Mouse (Mus musculus) lung, embryonic 15.5 days (tissue): ENCODE measurements at regions not wholly inside any gene's neighbourhood (a gene's known extent, or its start where the extent isn't known, plus 50 kb on each side); places are given as distances from the start of the nearest gene placed in this dataset.

Experiments
- ATAC-seq: fragments of 200-750 bp; cut with Nextera tagmentation; 2 replicates; pipeline ENCODE4 v1.8.0; 2017; ENCODE audit warnings: moderate number of reproducible peaks, borderline replicate concordance; ENCODE audit not compliant: low FRiP score, low TSS enrichment; ENCODE audit errors: extremely low read depth
- H3K27ac ChIP-seq: fragments of 300-500 bp; sonication (generic); 2 replicates; pipeline ENCODE4 v1.5.1; 2015; ENCODE audit warnings: moderate library complexity, mild to moderate bottlenecking, inconsistent platforms
- H3K27me3 ChIP-seq: fragments of 300-500 bp; sonication (generic); 2 replicates; pipeline ENCODE4 v1.6.1; 2015; ENCODE audit warnings: inconsistent platforms
- H3K36me3 ChIP-seq: fragments of 300-500 bp; sonication (generic); 2 replicates; pipeline ENCODE4 v1.6.1; 2015; ENCODE audit warnings: inconsistent platforms
- H3K4me1 ChIP-seq: fragments of 300-500 bp; sonication (generic); 2 replicates; pipeline ENCODE4 v1.6.1; 2015; ENCODE audit warnings: inconsistent platforms
- H3K4me2 ChIP-seq: fragments of 300-500 bp; sonication (generic); 2 replicates; pipeline ENCODE4 v1.6.1; 2015; ENCODE audit warnings: inconsistent platforms, mild to moderate bottlenecking, moderate library complexity
- H3K4me3 ChIP-seq: fragments of 300-500 bp; sonication (generic); 2 replicates; pipeline ENCODE4 v1.5.1; 2015; ENCODE audit warnings: mild to moderate bottlenecking, inconsistent platforms
- H3K9ac ChIP-seq: fragments of 300-500 bp; sonication (generic); 2 replicates; pipeline ENCODE4 v1.6.1; 2015; ENCODE audit warnings: inconsistent platforms
- H3K9me3 ChIP-seq: fragments of 300-500 bp; sonication (generic); 2 replicates; pipeline ENCODE4 v1.6.1; 2016; ENCODE audit warnings: inconsistent platforms
- WGBS: fragments of 180-500 bp; shearing (Covaris S2); methylation state at CpG from one replicate; pipeline ENCODE4 v1.1.7; 2015; 5-methylcytosine and 5-hydroxymethylcytosine counted together

DNA sequence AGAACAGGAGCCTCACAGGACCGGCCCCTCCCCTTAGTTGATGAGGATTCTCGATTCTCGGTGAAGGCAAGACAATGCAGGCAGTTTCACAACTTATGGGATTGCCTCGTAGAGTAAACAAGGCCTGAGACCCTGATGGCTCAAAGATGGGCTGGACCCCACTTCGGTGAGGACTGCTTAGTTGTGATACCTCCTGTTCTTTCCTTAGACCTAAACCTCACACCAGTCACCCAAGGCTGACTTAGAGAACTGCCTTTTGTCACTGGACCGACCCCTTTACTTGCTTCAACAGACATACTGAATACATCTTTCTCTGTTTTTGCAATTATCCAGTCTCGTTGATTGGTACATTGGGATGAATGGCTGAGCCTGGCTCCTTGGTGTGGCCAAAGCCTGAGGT is 192.1 kb downstream of the Cd83 start:
- H3K9ac ChIP-seq: no peak overlapping the region
- no peak for ATAC-seq
- 68% methylated on average over 7 of the region's 7 CpGs for WGBS

DNA sequence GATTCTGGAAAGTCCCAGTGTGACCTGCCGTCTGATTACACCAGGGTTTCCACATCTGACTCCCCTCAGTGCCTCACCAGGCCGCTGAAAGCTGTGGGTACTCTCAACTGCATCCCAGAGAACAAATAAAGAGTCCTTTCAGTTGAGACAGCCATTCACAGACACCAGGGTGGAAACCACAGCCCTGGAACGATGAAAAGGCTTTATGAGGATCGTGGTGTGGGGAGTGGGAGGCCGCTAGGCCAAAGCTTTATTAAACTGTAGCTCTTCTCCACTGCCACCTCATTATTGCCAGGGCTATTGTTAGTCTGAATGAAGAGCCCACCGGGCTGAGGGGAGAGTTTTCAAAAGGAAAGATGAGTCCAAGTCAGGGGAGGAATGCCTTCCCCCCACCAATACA is 202.8 kb downstream of the Cd83 start:
- no peak overlapping the region for H3K4me2 ChIP-seq
- no peak overlapping the region for H3K9ac ChIP-seq
- no peak for ATAC-seq
- 42% methylated on average over 6 of the region's 6 CpGs for WGBS
- no peaks in the 10 kb centered on the region for H3K9me3 ChIP-seq
- no peak overlapping the region for H3K4me3 ChIP-seq
- no peaks in the 10 kb centered on the region for H3K36me3 ChIP-seq
- no peaks in the 10 kb centered on the region for H3K27me3 ChIP-seq
- H3K4me1 ChIP-seq: peaks cover 20% of the 10 kb centered on the region
- no peak overlapping the region for H3K27ac ChIP-seq

More for the DNA sequence above, 192.1 kb downstream of the Cd83 start:
- no peaks in the 10 kb centered on the region for H3K4me1 ChIP-seq
- H3K4me3 ChIP-seq: no peak overlapping the region
- H3K4me2 ChIP-seq: no peak overlapping the region
- no peak overlapping the region for H3K27ac ChIP-seq
- H3K36me3 ChIP-seq: no peaks in the 10 kb centered on the region
- no peaks in the 10 kb centered on the region for H3K27me3 ChIP-seq
- H3K9me3 ChIP-seq: no peaks in the 10 kb centered on the region

DNA sequence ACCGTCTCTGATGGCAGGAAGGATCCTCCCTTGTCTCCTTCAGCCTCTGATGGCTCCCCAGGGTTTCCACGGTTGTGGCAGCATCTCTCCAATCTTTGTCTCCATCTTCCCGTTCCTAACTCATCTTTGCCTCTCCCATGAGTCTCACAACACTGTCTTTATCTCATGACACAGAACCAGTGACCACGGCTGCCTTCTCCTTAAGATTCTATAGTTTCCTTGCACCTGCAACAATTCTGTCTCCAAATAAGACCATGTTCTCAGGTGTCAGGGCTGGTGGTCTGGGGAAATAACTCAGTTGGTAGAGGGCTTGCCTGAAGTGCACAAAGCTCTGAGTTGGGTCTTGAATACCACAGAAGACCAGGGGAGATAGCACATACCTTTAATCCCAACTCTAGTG is 203.8 kb downstream of the Cd83 start:
- no peak for ATAC-seq
- Histone ChIP-seq H3K36me3 (no peaks in the 10 kb centered on the region), H3K9ac (no peak overlapping the region), H3K4me1 (peaks cover 22% of the 10 kb centered on the region), H3K4me3 (no peak overlapping the region), H3K9me3 (no peaks in the 10 kb centered on the region), H3K27me3 (no peaks in the 10 kb centered on the region), H3K4me2 (no peak overlapping the region), H3K27ac (no peak overlapping the region)
- WGBS: 85% methylated on average over 4 of the region's 4 CpGs

DNA sequence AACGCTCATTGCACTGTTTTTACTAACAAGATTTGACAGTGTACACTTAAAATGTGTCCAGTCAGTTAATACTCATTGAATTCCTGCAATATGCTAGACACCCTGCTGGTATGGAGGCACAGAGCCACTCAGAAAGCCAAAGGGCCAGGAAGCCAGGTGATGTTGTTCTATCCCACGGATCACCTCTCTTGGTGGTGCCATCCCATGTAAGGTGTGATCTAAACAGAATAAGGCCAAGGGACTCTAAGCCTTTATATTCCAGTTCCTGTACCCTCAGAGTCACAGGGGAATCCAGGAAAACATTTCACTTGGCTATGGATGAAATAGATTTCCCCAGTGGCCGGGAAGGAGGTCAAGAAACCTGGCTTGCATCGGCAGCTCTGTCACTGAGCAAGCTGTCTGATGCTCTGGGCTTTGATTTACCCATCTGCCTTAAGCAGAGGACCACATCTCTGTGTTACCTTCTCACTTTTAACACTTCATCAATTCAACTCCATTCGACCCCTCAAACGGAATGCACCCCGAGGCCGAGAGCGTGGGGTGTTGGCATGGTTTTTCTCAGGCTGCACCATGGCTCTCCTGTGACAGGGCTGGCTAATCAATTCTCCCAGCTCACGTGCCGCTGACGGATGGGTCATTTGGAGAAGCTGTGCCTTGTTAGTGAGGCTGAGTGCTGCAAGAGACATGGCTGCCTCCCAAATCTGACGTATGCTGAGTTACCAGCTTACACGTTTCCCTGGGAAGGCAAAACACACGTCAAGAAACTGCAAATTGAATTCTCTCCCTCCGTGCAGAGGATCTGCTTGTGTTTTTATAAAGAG is 205.9 kb downstream of the Cd83 start:
- H3K36me3 ChIP-seq: no peaks in the 10 kb centered on the region
- WGBS: 37% methylated on average over 16 of the region's 16 CpGs
- H3K9me3 ChIP-seq: no peaks in the 10 kb centered on the region
- no peak overlapping the region for H3K4me3 ChIP-seq
- no peak overlapping the region for H3K9ac ChIP-seq
- no peak overlapping the region for H3K27ac ChIP-seq
- peak; percentile 32; the same call in 1 of the 2 replicates for ATAC-seq
- no peaks in the 10 kb centered on the region for H3K27me3 ChIP-seq
- peaks cover 23% of the 10 kb centered on the region for H3K4me1 ChIP-seq
- H3K4me2 ChIP-seq: no peak overlapping the region; the same call in 1 of the 2 replicates

DNA sequence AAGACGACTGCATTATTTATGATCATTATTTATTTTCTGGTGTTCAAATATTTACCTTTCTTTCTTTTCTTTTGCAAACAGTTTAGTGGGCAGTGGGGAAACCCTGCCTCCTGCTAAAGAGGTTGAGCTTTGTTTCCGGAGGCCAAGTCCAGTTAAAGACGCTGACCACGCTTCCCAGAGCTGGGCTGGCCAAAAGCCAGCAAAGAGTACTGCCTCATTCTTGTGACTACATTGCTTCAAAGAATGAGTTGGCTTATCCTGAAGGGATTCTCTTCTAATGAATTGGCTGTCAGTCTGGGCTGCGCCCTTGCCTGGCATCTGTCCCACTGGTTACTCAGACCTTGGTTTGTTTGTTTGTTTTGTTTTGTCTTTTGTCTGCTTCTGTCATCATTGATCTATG is 207.2 kb downstream of the Cd83 start:
- Histone ChIP-seq H3K9ac (no peak overlapping the region), H3K27ac (peak overlapping the region; percentile 8; the same call in 1 of the 2 replicates), H3K4me3 (no peak overlapping the region), H3K27me3 (no peaks in the 10 kb centered on the region), H3K9me3 (no peaks in the 10 kb centered on the region), H3K4me2 (peak overlapping the region; percentile 2; the same call in 1 of the 2 replicates), H3K4me1 (peaks cover 27% of the 10 kb centered on the region), H3K36me3 (no peaks in the 10 kb centered on the region)
- WGBS: 3% methylated on average over 5 of the region's 5 CpGs
- ATAC-seq: peak; percentile 68; the same call in 1 of the 2 replicates

DNA sequence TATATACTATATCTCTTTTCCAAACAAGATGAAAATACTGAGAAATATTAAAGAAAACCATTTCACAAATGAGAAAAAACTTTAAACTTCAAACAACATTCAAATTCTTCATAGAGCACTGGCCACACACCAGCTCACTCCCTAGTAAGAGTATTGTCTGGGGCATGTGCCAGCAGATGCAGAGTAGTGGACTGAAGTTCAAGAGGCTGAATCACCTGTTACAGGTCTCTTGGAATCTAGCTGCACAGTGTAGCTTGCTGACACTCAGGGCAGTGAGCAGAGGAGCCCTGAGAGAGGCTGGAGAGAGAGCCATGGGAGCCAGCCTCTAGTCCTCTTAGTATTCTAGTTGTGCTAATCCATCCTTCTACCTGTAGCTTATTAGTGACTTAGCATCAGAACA is 208.4 kb downstream of the Cd83 start:
- no peak for ATAC-seq
- Histone ChIP-seq H3K9me3 (no peaks in the 10 kb centered on the region), H3K4me3 (no peak overlapping the region), H3K4me2 (no peak overlapping the region), H3K36me3 (no peaks in the 10 kb centered on the region), H3K4me1 (peaks cover 27% of the 10 kb centered on the region), H3K9ac (no peak overlapping the region), H3K27me3 (no peaks in the 10 kb centered on the region), H3K27ac (no peak overlapping the region)

DNA sequence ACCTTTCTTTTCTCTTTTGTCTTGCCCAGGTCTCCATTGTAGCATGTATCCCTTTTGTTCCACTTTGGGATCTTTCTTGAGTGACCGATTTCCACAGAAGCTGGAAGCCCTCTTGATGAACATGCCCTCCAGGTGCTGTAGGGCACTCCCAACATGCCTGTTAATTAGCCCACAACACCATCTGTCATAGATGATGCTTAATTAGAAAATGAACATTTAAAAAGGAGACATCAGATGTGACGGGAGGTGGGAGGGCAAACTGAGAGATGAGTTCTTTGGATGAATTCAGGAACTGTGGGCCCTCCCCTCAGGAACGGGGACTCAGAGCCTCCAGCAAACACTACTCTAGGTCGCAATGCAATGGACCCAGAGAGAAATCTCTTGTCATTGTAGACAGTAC is 209.8 kb downstream of the Cd83 start:
- ATAC-seq: no peak
- Histone ChIP-seq H3K27me3 (no peaks in the 10 kb centered on the region), H3K27ac (no peak overlapping the region), H3K9me3 (no peaks in the 10 kb centered on the region), H3K4me3 (no peak overlapping the region), H3K36me3 (no peaks in the 10 kb centered on the region), H3K9ac (no peak overlapping the region), H3K4me1 (peaks cover 27% of the 10 kb centered on the region), H3K4me2 (no peak overlapping the region)
- 86% methylated on average over 4 of the region's 4 CpGs for WGBS

DNA sequence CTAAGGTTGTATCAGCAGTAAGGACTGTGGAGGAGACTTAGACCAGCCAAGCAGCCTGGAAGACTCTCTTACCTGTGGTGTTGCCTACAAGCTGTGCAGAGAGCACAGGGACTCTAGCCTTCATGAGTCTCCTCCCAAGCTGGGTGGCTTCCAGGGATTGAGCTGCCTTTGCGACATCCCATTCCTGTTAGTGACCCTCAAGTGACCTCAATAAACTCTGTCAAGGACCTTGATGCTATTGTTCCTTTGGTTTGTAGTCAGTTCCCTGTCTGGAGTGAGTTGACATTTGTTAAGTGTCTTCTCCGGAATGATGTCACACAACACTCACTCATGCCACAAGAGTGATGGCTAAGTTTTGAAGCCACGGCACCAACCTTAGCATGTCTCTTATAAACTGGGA is 211.0 kb downstream of the Cd83 start:
- no peak for ATAC-seq
- Histone ChIP-seq H3K4me3 (no peak overlapping the region), H3K4me2 (no peak overlapping the region), H3K4me1 (peaks cover 25% of the 10 kb centered on the region), H3K27ac (no peak overlapping the region), H3K9ac (no peak overlapping the region), H3K9me3 (no peaks in the 10 kb centered on the region), H3K36me3 (no peaks in the 10 kb centered on the region), H3K27me3 (no peaks in the 10 kb centered on the region)
- WGBS: 23% methylated on average over 3 of the region's 3 CpGs

DNA sequence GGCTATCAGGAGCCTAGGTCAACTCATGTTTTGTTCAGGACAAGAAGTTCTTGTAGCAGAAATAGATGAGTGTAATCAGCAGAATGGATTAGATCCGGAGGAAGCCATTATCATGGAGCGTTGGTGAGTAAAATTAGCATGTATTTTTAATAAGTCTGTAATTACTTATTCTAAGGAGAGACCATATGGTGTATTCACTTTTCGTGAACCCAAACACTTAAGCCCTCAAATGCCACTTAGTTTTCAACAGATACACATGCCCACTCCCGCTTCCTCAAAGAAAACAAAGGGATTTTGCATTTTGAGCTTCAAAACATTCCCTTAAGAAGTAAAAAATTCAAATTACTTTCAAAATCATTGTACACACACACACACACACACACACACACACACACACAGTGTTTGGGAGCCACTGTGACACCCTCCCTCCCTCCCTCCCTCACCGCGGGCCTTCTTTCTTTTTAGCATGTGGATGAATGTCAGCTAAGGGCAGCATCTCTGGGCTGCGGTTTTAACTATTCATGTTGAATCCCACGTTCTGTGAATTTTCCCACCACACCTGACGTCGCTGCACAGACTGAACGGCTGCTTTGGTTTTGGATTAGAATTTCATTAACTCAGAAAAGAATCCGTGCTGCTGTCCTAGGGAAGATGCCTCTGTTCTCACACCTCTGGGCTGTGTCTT is 217.4 kb downstream of the Cd83 start:
- ATAC-seq: no peak
- 76% methylated on average over 12 of the region's 12 CpGs for WGBS
- Histone ChIP-seq H3K9ac (no peak overlapping the region), H3K4me3 (no peak overlapping the region), H3K9me3 (no peaks in the 10 kb centered on the region), H3K27ac (no peak overlapping the region), H3K4me2 (no peak overlapping the region), H3K27me3 (no peaks in the 10 kb centered on the region), H3K4me1 (no peaks in the 10 kb centered on the region), H3K36me3 (no peaks in the 10 kb centered on the region)

DNA sequence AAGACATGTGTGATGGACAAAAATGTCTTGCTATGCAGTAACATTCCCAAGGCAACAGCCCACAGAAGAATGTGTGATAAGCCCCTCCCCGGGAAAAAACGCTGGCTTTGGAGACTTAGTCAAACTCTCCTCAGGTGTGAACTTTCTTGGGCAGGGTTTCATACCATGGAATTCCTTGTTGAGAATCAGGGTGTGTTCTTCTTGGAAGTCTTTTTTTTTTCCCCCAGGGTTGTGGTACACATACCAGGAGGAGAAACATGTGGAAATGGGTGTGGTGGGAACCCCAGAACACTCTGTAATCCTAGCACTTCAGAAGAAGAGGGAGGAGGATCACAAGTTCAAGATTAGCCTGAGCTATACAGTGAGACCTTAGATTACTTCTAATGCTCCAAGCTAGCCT is 228.3 kb downstream of the Cd83 start:
- no peaks in the 10 kb centered on the region; the same call in 1 of the 2 replicates for H3K4me1 ChIP-seq
- WGBS: 61% methylated on average over 2 of the region's 2 CpGs
- no peak overlapping the region for H3K9ac ChIP-seq
- H3K4me2 ChIP-seq: no peak overlapping the region
- no peak for ATAC-seq
- no peak overlapping the region for H3K27ac ChIP-seq
- no peaks in the 10 kb centered on the region for H3K27me3 ChIP-seq
- H3K9me3 ChIP-seq: no peaks in the 10 kb centered on the region
- no peak overlapping the region for H3K4me3 ChIP-seq
- no peaks in the 10 kb centered on the region for H3K36me3 ChIP-seq

DNA sequence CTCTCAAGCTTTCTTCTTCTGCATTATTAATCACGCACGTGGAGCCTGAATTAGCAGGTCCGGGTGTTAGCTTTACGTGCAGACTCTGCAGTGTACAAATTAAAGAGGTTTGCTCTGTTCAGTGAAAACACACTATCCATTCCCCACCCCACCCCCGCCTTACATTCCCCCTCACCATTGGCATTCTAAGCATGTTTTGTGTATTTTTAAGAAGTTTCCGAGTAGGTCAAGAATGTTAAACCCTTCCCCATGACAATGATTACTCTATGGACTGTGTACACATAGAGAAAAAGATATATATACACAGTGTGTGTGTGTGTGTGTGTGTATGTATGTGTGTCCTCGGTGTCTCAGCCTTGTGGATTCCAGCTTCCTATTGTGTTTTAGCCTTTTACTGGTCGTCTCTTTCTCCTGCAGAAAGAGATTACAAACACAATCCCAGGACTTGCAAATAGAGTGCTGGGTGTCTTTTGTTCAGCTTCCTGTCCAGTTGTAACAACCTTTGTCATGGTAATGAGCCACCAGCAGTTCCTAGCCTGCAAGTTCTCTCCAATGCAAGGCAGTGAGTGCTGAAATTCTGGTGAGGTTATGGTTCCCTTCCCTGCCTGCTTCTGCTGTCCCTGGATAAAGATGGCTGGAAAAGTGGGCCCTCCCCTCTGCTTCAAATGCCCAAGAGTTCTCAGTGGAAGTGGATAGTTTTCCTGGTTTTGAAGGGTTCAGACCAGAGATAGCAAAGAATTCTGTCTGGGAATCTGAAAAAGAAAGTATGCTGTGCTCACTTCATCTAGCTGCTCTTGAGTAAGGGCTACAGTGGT is 234.1 kb downstream of the Cd83 start:
- WGBS: 19% methylated on average over 8 of the region's 8 CpGs
- no peaks in the 10 kb centered on the region for H3K36me3 ChIP-seq
- no peaks in the 10 kb centered on the region for H3K9me3 ChIP-seq
- H3K27ac ChIP-seq: peak overlapping the region; percentile 64
- peak; percentile 42 for ATAC-seq
- peaks cover 19% of the 10 kb centered on the region for H3K4me1 ChIP-seq
- peak overlapping the region; percentile 9; the same call in 1 of the 2 replicates for H3K4me2 ChIP-seq
- H3K27me3 ChIP-seq: no peaks in the 10 kb centered on the region
- no peak overlapping the region for H3K4me3 ChIP-seq
- no peak overlapping the region for H3K9ac ChIP-seq

DNA sequence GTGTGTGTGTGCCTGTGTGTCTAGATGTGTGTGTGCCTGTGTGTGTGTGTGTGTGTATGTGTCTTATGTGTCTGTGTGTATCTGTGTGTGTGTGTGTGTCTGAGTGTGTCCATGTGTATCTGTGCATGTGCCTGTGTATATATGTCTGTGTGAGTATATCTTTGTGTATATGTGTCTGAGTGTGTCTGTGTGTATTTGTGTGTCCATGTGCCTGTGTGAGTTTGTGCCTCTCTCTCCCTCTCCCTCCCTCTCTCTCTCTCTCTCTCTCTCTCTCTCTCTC is 234.7 kb downstream of the Cd83 start:
- ATAC-seq: 0 out of 2 replicates have a peak, but pooled peaks have one; percentile 19

More for the DNA sequence above, 234.7 kb downstream of the Cd83 start:
- no peaks in the 10 kb centered on the region for H3K36me3 ChIP-seq
- no peak overlapping the region for H3K4me2 ChIP-seq
- H3K27me3 ChIP-seq: no peaks in the 10 kb centered on the region
- peak overlapping the region; percentile 64 for H3K27ac ChIP-seq
- H3K9me3 ChIP-seq: no peaks in the 10 kb centered on the region
- no peak overlapping the region for H3K9ac ChIP-seq
- H3K4me1 ChIP-seq: peaks cover 23% of the 10 kb centered on the region
- no peak overlapping the region for H3K4me3 ChIP-seq
